Mouse (Mus musculus) cerebellum, postnatal 4 days (tissue): ENCODE measurements around the gene Phactr1.
"Not testable (repeated sequence)": the region's sequence is repeated elsewhere in the genome, so short reads cannot be mapped to it uniquely, and the experiment has no call there.

Source experiments
- DNase-seq, 2 experiments: peaks; one replicate each; pipeline ENCODE4 v3.0.0; 2022; ENCODE audit warnings: low spot score in 2 of 2, mixed read lengths in 1 of 2

Gene Phactr1

GRCm38 (mm10) chr13:42920062-42920461, 239.6 kb downstream of the Phactr1 start:
- DNase-seq: no peak

- DNase-seq: no peak
Measured at GRCm38 (mm10) chr13:42921769-42922450, 241.5 kb downstream of the Phactr1 start.

DNA sequence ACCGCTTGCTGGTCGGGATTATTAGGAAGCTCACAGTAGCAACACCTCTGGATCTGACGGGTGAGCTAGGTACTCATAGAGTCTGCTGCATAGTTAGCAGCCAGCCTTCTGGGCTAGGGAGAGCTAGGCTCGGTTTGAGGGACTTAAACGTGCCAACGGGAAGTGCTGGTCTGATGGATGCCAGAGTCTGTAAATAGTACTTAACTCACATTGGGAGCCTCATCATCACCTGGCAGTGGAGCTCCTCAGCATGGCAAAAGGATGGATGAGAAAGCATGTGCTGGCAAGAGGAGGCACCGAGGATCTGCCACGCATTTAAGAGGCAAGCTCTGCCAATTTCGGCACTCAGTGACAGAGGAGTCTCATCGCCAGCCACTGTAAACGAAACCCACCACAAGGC, 247.4 kb downstream of the Phactr1 start:
- DNase-seq: no peak

GRCm38 (mm10) chr13:42929529-42930235, 249.3 kb downstream of the Phactr1 start:
- no peak for DNase-seq

DNA sequence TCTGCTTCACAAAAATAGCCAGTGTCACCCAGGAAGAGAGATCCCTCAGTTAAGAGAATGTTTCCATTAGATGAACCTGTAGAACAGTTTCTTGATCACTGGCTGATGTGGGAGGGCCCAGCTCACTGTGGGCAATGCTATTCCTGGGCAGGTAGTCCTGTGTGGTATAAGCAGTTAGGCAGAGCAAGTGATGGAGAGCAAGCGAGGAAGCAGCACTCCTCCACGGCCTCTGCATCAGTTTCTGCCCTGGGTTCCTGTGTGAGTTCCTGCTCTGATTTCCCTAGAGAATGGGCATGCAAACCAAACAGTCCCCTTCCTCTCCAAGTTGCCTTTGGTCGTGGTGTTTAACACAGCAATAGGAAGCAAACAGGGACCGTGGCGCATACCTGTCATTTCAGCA, 251.6 kb downstream of the Phactr1 start:
- DNase-seq: no peak

DNA sequence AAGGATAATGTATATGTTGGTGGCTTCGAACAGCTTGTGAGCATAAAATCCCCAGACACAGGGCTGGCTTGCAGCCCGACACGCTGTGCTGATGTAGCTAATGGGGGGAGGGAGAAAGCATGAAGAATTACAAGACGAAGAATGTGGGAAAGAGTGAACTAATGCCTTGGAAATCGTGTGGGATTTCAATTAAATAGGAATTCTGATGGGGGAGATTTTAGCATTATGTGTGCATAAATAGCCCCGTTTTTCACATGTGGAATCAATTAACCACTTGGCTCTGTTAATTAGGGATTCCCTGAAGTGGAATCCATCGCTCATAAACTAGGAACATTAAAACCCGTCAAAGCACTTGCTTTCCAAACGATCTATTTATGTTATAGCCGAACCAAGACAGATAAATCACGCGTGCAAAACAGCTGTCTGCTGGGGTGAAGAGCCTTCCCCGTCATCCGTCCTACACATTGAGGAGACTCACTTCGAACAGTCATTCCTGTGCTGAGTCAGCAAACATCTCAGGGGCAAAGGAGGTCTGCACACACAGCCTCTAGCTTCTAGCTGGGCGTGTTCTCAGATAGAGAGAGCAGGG, 254.2 kb downstream of the Phactr1 start:
- DNase-seq: no peak

GRCm38 (mm10) chr13:42937871-42938270, 257.4 kb downstream of the Phactr1 start:
- DNase-seq: no peak

DNA sequence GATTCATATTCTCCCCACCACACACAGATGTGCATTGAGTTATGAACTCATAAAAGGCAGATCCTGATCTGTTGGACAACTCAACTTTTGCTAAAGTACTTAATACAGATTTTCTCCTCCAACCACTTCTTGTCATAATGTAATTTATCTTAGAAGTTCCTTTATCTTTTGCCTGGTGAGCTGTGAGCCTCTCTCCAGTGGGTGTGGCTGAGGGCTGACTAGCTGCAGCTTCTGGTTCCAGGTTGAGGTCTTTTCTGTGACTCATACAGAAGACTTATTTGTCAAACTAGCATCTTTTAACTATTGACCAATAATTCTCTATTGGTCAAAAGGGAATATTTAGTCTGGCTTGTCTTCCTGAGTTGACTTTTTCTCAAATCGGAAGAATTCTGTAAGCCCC, 257.9 kb downstream of the Phactr1 start:
- DNase-seq: no peak

DNA sequence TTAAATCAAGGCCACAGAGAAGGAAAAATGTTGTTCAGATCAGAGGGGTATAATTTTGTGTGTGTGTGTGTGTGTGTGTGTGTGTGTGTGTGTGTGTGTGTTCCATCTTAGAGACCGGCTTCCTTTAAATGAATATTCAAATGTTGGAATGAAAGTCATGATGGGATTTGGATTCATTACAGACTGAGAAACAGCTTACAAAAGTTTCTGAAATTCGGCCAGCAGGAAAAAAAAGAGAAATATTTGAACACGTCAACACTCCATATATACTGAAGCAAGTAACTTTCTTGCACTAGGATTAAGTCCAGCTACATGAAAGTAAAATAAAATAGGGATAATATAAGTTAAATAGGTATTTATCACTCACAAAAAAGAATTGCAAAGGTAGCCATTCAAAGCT, 259.8 kb downstream of the Phactr1 start:
- no peak for DNase-seq

GRCm38 (mm10) chr13:42944106-42944505, 263.7 kb downstream of the Phactr1 start:
- no peak for DNase-seq

GRCm38 (mm10) chr13:42945201-42945600, 264.8 kb downstream of the Phactr1 start:
- not testable (repeated sequence) for DNase-seq

- DNase-seq: no peak
Measured at GRCm38 (mm10) chr13:42948717-42949265, 268.4 kb downstream of the Phactr1 start.

DNA sequence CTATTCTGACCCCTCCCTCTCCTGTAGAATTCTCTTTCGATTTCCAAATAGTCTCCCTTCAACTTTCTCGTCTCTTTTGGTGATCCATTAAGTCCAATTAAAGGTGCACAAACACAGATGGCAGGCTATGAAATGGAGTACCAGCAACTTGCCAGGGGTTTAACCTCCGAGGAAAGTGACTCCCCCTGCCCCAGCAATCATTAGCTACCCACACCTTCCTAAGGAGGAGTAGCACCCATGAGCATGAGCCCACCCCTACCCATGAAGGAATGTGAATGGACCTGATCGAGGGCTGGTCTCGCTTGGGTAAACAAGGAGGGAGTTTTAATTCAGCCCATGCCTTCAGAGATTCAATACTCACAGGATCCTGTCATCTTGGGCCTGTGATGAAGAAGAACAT, 268.9 kb downstream of the Phactr1 start:
- DNase-seq: no peak

DNA sequence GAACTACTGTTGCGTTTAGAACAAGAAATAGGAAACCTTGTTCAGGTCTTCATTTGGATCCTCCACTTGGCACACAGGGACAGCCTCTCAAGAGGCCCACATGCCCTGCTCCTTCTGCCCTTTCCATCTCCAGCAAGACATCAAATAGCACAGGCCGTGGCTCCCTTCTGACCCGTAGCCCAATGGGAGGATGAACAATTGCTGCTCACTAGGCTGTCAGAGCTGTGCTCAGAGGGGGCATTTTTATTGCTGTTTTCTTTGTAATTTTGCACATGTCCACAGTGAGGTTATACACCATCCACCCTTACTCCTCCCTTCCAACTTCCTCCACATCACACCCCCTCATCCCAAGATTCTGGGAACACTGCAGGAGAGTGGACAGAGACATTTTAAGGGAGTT, 269.6 kb downstream of the Phactr1 start:
- DNase-seq: no peak

DNA sequence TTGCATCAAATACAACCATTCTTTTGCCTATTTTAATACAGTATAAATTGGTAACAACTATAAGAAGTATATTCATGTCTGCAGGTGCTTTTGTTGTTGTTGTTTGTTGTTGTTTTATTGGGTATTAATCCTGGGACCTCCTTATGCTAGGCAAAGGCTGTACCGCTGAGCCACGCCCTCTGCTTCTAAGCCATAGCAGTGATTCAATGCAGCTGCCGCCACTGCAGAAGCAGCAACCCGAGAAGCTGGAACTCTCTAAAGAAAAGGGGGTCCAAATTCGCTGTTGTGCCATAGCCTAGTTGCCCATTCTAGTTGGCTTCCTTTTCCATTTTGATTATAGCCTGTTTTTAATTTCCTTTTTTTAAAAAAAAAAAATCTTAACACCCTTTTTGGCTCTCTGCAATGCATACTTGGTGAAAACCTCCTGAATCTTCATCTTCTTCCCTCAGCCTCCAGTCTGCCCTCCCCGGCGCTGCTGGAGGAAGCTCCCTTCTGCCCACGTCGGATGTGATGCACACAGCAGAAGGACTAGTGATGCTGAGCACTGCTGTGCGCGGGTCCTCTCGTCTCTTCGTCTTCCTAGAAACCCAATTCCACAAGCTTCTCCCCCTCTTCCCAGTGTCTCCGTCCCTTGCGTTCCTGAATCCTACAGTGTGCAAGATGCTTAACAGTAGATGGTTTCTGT, 271.8 kb downstream of the Phactr1 start:
- no peak for DNase-seq

DNA sequence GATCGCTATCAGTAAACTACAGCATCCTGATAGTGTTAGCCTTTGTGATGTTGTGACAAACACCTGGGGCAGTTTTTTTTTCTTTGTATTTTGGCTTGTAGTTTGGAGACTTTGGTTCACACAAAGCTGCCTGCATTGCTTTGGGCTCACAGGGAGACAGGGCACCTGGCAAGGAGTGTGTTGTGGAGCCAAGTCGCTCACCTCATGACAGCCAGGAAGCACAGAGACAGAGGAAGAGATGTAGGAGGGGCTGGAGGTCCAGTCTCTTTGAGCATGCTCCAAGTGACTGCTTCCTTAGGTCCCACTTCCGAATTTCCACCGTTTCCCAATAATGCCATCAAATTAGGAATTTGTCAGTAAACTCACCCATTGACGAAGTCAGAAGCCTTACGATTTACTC, 272.6 kb downstream of the Phactr1 start:
- no peak for DNase-seq

DNA sequence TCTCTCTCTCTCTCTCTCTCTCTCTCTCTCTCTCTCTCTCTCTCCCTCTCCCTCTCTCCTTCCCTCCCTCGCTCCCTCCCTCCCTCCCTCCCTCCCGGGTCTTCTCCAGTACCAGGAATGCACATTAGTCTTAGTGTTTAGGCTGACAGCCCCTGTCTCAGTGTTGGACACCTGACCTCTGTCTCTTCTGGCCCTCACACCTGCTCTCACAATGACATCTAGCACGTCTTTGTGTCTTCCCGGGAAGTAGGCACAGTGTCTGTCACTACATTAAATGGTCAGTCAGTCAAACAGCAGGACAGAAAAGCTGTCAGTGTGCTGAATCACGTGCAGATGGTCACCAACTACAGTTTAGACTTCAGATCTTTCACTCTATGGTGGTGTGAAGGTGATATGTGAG, 273.7 kb downstream of the Phactr1 start:
- no peak for DNase-seq

DNA sequence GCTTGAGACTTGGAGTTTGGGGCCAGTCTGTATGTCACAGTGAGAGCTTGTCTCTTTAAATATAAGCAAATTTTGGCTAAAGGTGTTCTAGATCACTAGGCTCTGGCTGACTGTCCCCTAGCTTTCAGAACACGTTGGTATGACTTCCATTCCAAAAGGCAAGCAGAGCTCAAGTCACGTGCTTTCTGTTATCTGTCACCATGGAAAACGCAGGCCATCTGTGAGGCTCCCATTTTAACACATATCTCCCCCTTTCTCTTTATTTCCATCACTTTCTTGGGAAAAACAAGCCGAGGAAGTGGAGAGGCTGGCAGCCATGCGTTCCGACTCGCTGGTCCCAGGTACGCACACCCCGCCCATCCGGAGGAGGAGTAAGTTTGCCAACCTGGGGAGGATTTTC, 275.9 kb downstream of the Phactr1 start:
- no peak for DNase-seq

GRCm38 (mm10) chr13:42957856-42958255, 277.4 kb downstream of the Phactr1 start:
- DNase-seq: no peak

DNA sequence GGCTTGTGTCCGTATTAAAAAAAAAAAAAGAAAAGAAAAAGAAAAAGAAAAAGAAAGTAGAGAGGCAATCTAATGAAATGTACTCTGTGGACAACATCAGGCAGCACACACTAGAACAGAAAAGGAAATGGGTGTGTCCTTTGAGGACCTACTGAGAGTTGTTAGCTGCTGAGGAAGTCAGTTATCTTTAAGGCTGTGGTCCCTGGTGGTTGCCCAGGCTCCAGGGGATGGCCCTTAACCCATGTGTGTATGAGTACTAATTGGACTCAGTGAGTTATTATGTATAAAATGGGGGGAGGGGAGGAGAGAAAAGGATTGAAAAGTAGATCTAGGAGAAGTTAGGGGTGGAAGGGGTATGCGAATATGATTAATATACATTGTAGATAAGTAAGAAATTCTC, 278.4 kb downstream of the Phactr1 start:
- DNase-seq: no peak

DNA sequence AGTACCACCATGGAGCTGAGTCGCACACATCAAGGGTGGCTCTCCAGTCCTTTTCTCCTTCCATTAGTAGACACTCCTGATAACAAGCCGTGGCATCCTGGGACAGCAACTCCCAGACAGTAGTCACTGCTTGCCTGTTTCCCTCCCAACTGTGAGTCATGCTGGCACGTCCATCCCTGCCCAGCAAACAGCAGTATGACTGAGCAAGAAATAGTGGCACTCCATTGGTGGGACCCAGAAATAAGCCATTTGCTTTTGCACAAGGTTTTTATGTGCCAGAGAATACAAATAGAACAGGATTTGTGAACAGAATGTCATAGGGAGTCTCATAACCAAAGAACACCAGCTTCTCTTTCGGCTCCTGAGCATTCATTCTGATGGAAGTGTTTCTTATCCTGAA, 281.1 kb downstream of the Phactr1 start:
- DNase-seq: no peak

- no peak for DNase-seq
Measured at GRCm38 (mm10) chr13:42968537-42968936, 288.1 kb downstream of the Phactr1 start.
